Mouse (Mus musculus) right cerebral cortex, postnatal 36 days (tissue): ENCODE results near the gene Renbp.

Experiments
- DNase-seq, 2 experiments: peaks; one replicate each; pipeline ENCODE4 v3.0.0; 2022; ENCODE audit warnings: low spot score in 2 of 2, mixed read lengths in 1 of 2

Gene Renbp

GRCm38 (mm10) chrX:73930402-73931062 is at the start of gene Renbp:
Gene Renbp, minus strand, starts transcription at chrX:73930850.
- DNase-seq, result no peak

DNA sequence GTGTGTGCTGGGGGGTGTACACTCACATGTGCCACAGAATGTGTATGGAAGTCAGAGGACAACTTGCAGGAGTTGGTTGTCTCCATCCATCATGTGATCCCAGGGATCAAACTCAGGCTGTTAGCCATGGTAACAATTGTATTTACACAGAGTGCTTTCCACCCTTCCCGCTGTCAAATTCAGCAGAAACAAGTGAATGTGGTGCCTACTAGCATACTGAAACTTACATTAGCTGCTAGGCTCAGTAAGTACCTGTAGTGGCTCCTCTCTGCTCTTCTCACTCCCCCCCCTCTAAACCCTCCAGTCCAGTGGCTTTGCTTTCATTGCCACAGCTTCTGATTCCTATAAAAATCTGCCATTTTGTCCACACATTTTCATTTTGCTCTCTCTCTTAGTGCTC is 47.1 kb upstream of the Renbp start:
- DNase-seq, result no peak

DNA sequence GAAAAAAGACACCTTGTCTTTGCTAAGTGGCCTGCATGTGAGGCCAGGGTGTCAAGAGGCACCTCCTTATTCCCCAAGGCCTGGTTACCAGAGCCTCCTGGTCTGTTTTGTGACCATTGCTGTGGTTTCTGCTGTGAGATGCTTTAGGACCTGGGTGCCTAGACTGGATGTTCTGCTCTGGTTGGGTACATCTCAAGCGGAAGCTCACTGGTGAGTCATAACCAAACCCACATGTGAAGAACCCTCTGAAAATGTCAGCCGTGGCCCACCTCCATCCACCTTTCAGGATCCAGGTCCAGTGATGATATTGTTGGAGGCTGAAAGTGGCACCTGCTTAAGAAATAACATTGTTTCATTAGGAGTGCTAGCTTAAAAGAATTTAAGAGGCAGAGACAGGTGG is 45.6 kb upstream of the Renbp start:
- DNase-seq, result no peak

DNA sequence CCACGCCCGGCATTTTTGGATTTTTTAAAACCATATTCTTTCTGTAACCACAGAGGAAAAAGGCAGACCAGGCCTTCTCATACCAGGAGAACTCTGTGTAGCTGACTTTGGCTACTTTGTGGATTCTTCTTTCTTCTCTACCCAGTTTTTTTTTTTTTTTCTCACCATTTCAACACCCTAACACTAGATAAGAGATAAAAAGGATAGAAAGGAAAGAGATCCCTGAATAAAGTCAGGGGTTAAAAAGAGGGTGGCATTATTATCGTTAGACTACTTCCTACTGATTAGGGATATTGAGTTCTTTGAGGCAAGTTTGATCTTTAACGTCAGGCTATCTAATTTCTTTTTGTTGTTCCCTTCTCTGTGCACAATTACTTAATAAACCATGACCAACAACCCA is 42.1 kb upstream of the Renbp start:
- DNase-seq, result no peak

DNA sequence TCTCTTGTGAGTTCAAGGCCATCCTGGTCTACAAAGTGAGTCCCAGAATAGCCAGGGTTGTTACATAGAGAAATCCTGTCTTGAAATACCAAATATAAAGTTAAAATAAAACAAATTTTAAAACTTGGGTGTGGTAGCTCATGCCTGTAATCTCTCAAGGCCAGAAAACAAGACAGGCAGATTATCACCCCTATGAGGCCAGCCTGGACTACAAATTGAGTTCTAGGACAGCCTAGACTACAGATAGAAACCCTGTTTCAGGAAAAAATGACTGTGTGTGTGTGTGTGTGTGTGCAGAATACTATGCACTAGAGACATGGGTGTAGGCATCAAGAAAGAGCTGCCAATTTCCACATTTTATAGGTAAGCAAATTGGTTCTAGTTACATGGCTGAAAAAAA is 40.1 kb upstream of the Renbp start:
- no peak for DNase-seq

DNA sequence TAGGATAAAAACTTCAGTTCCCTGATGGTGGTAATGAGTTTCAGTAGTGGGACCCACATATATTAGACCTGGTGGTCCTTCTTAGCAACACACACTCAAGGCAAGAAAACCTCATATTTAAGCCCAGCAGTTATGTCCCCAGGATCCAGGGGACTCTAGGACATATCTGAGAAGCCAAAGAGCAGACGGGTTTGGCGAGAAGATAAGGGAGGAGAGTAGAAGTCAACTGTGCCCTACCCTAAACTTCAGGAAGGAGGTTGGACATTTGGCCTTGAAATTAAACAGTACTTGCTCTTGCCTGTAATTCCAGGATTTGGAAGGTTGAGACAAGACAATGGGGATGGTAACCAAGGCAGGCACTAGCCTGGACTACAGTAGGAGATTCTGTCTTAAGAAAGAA is 39.1 kb upstream of the Renbp start:
- no peak for DNase-seq

DNA sequence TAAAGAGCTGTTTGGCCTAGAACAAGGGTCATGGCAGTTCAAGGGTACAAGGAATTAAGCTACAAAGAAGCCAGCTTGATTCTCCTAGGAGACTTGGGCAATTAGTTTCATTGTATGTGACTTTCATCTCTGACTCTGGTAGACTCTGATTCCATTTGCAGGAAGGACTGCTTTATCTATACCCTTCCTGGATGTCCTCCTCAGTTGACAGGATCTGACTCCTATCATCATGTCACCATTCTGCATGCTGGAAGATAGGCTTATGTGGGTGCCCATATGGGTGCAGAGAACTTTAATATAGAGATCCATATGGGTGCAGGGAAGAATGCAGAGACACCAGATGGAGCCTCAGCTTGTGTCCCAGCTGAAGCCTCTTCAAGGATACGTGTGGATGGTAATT is 38.5 kb upstream of the Renbp start:
- no peak for DNase-seq

DNA sequence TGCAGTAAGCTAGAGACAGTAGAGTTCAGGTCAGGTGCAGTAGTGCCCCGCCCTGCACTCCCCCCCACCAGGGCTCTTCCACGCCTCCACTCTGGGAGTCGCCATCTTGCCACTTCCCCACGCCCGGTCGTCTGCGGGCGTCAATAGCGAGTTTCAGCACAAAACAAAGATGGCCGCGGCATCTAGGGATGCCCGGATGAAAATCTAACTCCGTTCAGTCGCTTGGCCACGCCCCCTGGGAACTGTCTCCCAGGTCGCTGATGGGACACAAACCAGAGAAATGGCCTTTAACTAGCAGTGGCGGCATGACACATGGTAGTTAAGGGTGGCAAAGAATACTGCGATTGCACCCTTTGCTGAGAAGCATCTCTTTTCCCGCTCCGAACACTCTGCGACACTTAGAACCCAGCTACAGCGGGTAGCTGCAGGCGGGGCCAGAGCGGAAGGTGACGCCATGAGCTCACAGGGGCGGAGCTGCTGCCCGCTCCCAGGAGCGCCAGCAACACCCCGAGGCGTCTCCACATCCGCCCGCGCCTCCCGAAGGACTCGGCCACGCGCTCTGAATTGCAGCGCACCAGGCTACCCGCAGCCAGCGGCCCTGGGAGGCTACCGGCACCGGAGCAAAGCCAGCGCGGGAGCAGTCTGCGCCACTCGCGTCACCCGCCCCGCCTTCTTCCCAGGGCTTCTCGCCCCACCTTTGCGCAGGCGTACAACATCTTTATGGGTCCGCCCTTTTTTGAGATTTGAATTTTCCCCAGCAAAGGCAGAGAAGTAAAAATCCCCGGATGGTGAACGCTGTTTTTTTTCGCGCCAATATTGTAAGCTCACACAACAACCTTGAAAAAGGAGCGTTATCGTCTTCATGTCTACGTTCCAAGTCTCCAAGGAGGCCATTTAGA is 36.8 kb upstream of the Renbp start:
- peak; percentile 84 to 86 for DNase-seq

DNA sequence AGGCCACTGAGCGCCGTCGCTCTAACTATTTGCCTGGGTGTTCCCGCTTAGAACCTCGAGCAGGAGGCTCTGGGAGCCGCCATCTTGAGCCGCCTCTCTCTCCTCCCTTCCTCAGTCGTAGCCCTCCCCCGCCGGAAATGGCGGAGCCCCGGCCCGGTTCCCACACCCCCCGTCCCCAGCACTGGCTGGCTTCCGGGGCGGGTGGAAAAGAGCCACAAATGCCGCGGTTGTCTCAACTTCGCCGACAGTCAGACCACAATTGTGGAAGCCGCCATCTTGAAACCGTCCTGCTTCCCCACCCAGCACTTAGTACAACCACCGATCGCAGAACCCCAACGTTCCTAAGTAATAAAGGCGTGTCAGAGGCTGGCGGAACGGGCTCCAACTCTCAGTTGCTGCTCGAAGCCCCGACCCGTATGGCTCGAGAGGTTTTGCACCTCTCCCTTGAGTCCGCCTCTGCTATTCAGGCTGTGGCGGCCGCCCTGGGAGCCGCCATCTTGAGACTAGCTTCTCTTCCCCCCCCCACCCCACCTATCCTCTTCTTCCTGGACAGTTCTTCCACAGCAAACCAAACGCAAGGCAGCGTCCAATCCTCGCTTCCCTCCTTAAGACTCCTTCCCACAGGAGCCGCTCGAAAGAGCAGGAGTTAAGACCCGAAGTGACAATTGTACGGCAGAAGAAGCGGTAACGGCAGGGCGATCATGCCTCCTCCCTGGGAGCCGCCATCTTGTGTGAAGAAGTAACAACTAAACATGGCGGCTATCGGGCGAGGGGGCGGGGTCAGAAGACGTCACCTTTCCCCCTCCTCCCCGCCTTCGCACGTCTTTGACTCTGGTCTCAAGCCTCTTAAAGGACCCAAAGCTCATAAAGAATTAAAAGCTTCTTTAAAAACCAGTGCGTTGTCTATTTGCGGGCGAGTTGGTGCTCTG is 35.9 kb upstream of the Renbp start, which contains the start of gene Hcfc1:
Gene Hcfc1 (minus strand): TSS at position 110 of the 929 bp plus-strand sequence.
- peak; percentile 80 to 84 for DNase-seq

GRCm38 (mm10) chrX:73965307-73965706 is 34.7 kb upstream of the Renbp start:
- DNase-seq, result peak; percentile 64 to 69

GRCm38 (mm10) chrX:73964363-73964762 is 33.7 kb upstream of the Renbp start:
- DNase-seq, result no peak

DNA sequence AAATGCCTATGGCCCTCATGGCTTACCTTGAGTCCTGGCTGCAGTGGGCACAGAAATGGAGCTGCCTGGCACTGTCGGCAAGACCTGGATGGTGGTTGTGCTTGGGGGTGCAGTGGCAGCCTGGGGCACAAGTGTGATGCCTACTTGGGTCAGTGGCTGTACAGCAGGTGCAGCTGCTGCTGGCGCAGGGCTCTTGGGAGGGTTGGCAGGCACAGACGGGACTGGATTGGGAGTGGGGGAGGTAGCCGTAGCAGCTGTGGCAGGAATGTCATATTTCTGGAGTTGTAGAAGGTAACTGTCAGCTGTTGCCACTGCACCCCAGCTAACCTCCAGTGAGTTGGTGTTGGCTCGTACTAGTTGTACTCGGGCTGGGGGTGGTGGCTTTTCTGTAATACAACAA is 24.3 kb upstream of the Renbp start:
- DNase-seq, result no peak

DNA sequence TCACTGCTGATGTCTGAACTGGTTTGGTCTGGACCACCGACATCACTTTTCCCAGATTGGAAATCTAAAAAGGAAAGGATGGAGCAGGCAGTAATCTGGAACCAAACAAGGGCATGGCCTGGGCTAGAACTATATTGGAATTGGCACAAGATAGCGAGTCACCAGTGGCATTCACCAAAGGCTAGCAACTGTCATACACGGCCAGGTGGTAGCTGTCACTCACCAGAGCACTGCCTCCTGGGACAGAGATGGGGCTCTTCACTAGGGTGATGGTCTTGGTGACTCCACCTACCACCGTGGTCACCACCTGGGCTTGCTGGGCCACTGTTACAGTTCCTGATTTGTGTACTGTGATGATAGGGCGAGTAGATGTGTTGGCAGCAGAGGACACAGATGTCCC is 22.0 kb upstream of the Renbp start:
- no peak for DNase-seq

GRCm38 (mm10) chrX:73949341-73949740 is 18.7 kb upstream of the Renbp start:
- DNase-seq, result no peak

GRCm38 (mm10) chrX:73948647-73949046 is 18.0 kb upstream of the Renbp start:
- no peak for DNase-seq

DNA sequence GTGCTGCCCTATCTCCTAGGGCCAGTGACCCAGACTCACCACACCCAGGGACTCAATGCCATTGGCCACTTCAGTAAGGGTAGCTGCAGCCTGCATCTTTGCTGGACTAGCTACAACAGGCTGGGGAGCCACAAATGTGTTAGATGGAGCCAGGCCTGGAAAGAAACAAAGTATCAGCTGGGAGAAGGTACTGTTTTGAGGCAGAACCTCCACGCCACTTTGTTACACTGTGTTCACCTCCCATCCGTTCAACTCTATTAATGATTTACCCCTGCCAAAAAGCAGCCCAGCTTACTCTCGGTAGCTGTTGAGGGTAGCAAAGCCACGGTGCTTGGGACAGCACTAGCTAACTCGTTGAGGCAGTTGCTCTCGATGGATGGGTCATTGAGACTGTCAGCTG is 16.2 kb upstream of the Renbp start:
- DNase-seq, result no peak

GRCm38 (mm10) chrX:73942294-73942693 is 11.6 kb upstream of the Renbp start:
- no peak for DNase-seq

GRCm38 (mm10) chrX:73941860-73942259 is 11.2 kb upstream of the Renbp start:
- DNase-seq, result no peak

GRCm38 (mm10) chrX:73931871-73932270 is 1.2 kb upstream of the Renbp start:
- DNase-seq, result no peak

- no peak for DNase-seq
Observed at GRCm38 (mm10) chrX:73922550-73922882, 8.1 kb downstream of the Renbp start.

- peak; percentile 78 to 84 for DNase-seq
Observed at GRCm38 (mm10) chrX:73921823-73922549, 8.7 kb downstream of the Renbp start, which contains the start of the genes Arhgap4 and Naa10. Gene Arhgap4, minus strand, starts transcription at chrX:73921870. Gene Naa10, minus strand, starts transcription at chrX:73921944.
